Mouse (Mus musculus): ENCODE measurements around the gene Asphd2.

DNA sequence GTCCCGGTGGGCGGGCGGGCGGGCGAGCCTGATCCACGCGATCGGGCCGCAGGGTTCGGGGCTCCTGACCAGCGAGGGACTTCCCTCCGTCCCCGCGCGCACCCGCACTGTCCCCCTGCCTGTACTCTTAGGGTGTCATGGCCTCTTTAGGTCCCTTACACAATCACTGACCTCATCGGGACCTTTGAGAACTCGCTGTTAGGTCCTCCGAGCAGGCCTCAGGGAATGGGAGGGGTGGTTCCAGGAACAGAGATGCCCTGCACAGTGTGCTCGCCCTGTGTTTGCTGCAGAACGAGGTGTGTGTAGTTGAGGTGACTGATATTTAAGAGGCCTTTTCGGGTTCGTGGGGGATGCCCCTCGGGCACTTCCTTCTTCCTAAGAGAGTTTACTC is 51.5 kb downstream of the Asphd2 start:
- TF ChIP-seq EP300 (IDR thresholded peaks at IDR 0.05; ENCODE audit: low read depth) (no peak), CTCF (IDR thresholded peaks at IDR 0.05; ENCODE audit: low read depth) (no peak)
